Mouse (Mus musculus) ES-Bruce4 (cell line): ENCODE measurements around the gene Agbl4. TPM values are rescaled to one million over a fixed set of nuclear protein-coding genes. Genes with fewer than 3 reads are reported as not detected.

Source experiments
- H3K27ac ChIP-seq: 2 replicates; pipeline ENCODE4 v1.5.1; 2012; ENCODE audit warnings: low read length, inconsistent platforms; ENCODE audit not compliant: insufficient read depth
- H3K27me3 ChIP-seq: 2 replicates; pipeline ENCODE4 v1.6.1; 2012; ENCODE audit warnings: mild to moderate bottlenecking, low read length, inconsistent platforms; ENCODE audit not compliant: control insufficient read depth, poor library complexity, insufficient read depth, severe bottlenecking
- H3K36me3 ChIP-seq: 2 replicates; pipeline ENCODE4 v1.6.1; 2012; ENCODE audit warnings: inconsistent platforms, mild to moderate bottlenecking, low read length, moderate library complexity; ENCODE audit not compliant: control insufficient read depth, poor library complexity, insufficient read depth, severe bottlenecking
- H3K4me1 ChIP-seq: one replicate; pipeline ENCODE4 v1.8.1; 2011; ENCODE audit warnings: low read length; ENCODE audit not compliant: control insufficient read depth, insufficient read depth
- H3K4me3 ChIP-seq: 2 replicates; pipeline ENCODE4 v1.5.1; 2011; ENCODE audit warnings: low read depth, mild to moderate bottlenecking, low read length
- H3K9ac ChIP-seq: 2 replicates; pipeline ENCODE4 v1.6.1; 2012; ENCODE audit warnings: low read depth, mild to moderate bottlenecking, inconsistent platforms; ENCODE audit not compliant: poor library complexity, severe bottlenecking
- H3K9me3 ChIP-seq: replicated peaks from 2 replicates; pipeline ENCODE4 v1.6.1; 2012; ENCODE audit warnings: mild to moderate bottlenecking, low read length, inconsistent platforms; ENCODE audit not compliant: control insufficient read depth, poor library complexity, insufficient read depth, severe bottlenecking
- CTCF ChIP-seq: IDR thresholded peaks from one replicate; pipeline ENCODE4 v1.8.1; 2011; ENCODE audit warnings: low read depth, low read length
- EP300 ChIP-seq: IDR thresholded peaks from 2 replicates; pipeline ENCODE4 v1.6.1; 2011; ENCODE audit warnings: low read depth, low read length; ENCODE audit not compliant: insufficient read depth
- POLR2A ChIP-seq: IDR thresholded peaks from one replicate; pipeline ENCODE4 v1.8.1; 2011; ENCODE audit warnings: low read length; ENCODE audit not compliant: insufficient read depth
- polyA plus RNA-seq: library from polyadenylated mRNA; stranded (reverse); fragments of >200 nt; gene quantifications from 2 replicates; pipeline ENCODE4 v1.2.4, GENCODE M21; 2011; ENCODE audit warnings: low read depth; ENCODE audit not compliant: missing spikeins, insufficient read depth, insufficient read length

Gene Agbl4
- polyA plus RNA-seq, 1 experiment, result not detected

- Histone ChIP-seq H3K9me3 (no peaks in the 10 kb centered on the region), H3K27ac (no peak overlapping the region), H3K9ac (no peak overlapping the region), H3K4me3 (no peak overlapping the region), H3K4me1 (no peaks in the 10 kb centered on the region), H3K36me3 (no peaks in the 10 kb centered on the region), H3K27me3 (no peaks in the 10 kb centered on the region)
- TF ChIP-seq POLR2A (no peak), EP300 (no peak), CTCF (no peak)
Measured at GRCm38 (mm10) chr4:111457568-111457967, 1060.1 kb downstream of the Agbl4 start.

DNA sequence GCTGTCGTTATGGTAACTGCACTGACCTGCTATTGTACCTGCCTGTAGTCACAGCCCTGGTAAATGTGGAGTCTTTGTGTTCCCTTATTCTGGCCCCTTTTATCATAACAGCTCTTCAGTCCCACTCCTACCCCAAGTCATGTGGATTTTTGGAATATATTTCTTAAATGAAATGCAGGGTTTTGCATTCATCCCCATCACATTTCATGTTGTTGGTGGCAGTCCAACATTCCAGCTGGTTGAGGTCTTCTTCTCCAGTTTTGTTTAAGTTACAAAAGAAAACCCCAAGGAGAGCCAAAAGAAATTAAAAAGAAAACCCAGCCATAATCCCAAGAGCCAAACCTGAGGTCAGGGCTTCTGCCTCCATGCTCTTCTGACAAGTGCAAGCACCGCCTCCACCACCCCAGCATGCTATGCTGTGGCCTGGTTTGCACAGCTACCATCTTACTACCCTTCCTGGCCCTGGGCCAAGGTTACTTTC is 1069.9 kb downstream of the Agbl4 start:
- no peak overlapping the region for H3K9ac ChIP-seq
- H3K9me3 ChIP-seq, result no peaks in the 10 kb centered on the region
- no peak overlapping the region for H3K27ac ChIP-seq
- no peaks in the 10 kb centered on the region for H3K36me3 ChIP-seq
- no peak for TF ChIP-seq CTCF
- no peak for TF ChIP-seq EP300
- no peak for TF ChIP-seq POLR2A
- H3K27me3 ChIP-seq, result no peaks in the 10 kb centered on the region
- no peak overlapping the region for H3K4me3 ChIP-seq
- no peaks in the 10 kb centered on the region for H3K4me1 ChIP-seq

DNA sequence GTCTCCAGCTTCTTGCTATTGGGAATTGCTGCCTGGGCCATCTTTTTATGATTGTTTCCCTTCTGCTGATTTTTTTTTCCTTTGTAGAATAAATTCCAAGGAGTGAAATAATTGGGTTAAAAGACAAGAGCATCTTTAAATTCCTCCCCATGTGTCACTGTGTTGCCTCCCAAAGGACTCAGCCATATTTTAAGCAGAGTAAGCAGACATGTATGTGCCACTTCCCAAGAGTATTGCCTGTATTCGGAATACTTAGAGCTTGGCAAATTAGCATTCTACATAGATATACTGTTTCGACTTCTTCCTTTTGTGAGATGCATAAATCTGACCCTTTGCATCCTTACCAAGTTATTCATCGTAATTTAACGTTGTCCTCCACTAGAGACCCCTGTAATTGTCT is 1070.3 kb downstream of the Agbl4 start:
- Histone ChIP-seq H3K9me3 (no peaks in the 10 kb centered on the region), H3K4me3 (no peak overlapping the region), H3K27ac (no peak overlapping the region), H3K27me3 (0 out of 2 replicates have a peak, but pooled peaks cover 2% of the 10 kb centered on the region), H3K4me1 (no peaks in the 10 kb centered on the region), H3K36me3 (no peaks in the 10 kb centered on the region), H3K9ac (no peak overlapping the region)
- TF ChIP-seq POLR2A, result no peak
- no peak for TF ChIP-seq EP300
- TF ChIP-seq CTCF, result no peak

- Histone ChIP-seq H3K27ac (no peak overlapping the region), H3K27me3 (0 out of 2 replicates have a peak, but pooled peaks cover 2% of the 10 kb centered on the region), H3K4me1 (no peaks in the 10 kb centered on the region), H3K9ac (no peak overlapping the region), H3K36me3 (no peaks in the 10 kb centered on the region), H3K4me3 (no peak overlapping the region), H3K9me3 (peaks cover 3% of the 10 kb centered on the region; the same call in 1 of the 2 replicates)
- no peak for TF ChIP-seq EP300
- TF ChIP-seq CTCF, result no peak
- TF ChIP-seq POLR2A, result no peak
Measured at GRCm38 (mm10) chr4:111469847-111470246, 1072.4 kb downstream of the Agbl4 start.

- no peaks in the 10 kb centered on the region for H3K36me3 ChIP-seq
- H3K27ac ChIP-seq, result no peak overlapping the region
- H3K4me3 ChIP-seq, result no peak overlapping the region
- peaks cover 3% of the 10 kb centered on the region; the same call in 1 of the 2 replicates for H3K9me3 ChIP-seq
- 0 out of 2 replicates have a peak, but pooled peaks cover 2% of the 10 kb centered on the region for H3K27me3 ChIP-seq
- H3K4me1 ChIP-seq, result no peaks in the 10 kb centered on the region
- TF ChIP-seq EP300 (no peak), POLR2A (no peak), CTCF (no peak)
- no peak overlapping the region for H3K9ac ChIP-seq
Measured at GRCm38 (mm10) chr4:111471726-111472125, 1074.3 kb downstream of the Agbl4 start.

DNA sequence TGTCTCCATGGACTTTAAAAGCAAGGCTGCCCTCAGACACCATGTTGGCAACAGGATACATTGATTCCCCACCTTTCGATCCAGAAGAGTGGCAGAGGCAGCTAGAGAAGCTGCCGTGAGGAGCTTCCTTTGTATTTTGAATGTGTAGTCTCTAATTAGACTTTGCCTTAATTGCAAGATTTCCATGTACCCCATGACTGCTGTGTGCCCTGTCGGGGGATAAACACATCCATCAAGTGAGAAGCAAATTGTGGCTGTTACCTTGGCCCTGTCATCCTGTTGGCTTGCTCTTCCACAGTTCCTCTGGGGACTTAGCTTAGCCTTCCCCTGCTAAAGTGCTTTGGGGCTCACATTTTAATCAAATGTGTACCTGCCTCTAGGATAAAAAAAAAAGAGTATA is 1075.0 kb downstream of the Agbl4 start:
- Histone ChIP-seq H3K27ac (no peak overlapping the region), H3K27me3 (0 out of 2 replicates have a peak, but pooled peaks cover 2% of the 10 kb centered on the region), H3K36me3 (no peaks in the 10 kb centered on the region), H3K9ac (no peak overlapping the region), H3K4me1 (no peaks in the 10 kb centered on the region), H3K4me3 (no peak overlapping the region), H3K9me3 (peaks cover 3% of the 10 kb centered on the region; the same call in 1 of the 2 replicates)
- TF ChIP-seq EP300 (no peak), CTCF (no peak), POLR2A (no peak)
